Mouse (Mus musculus): ENCODE results near the gene Vash2. TPM values are rescaled to one million over a fixed set of nuclear protein-coding genes. Genes with fewer than 3 reads are reported as not detected.
"Not testable (repeated sequence)": the region's sequence is repeated elsewhere in the genome, so short reads cannot be mapped to it uniquely, and the experiment has no call there.

Vash2 gene
- polyA plus RNA-seq, 1 experiment from 2014 or later, result 65.5 TPM

DNA sequence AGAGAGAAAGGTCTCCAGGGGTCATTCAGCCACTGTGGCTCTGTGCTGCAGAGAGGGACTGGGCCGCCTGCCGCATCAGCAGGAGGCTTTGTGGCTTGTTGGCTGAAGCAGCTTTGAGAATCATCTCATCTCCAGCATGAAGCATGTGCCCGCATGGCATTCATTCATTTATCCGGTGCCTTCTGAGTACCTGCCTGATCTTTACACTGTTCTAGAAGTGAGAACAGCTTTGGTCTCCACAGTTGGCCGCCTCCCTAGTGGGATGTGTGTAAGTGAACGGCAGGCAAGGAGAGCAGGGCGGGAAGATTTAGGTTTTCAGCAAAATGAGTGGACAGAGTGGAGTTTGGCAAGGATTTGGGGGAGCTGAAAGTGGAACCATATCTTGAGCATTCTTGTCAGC is 39.3 kb downstream of the Vash2 start:
- no peak overlapping the region for H3K4me3 ChIP-seq (replicated peaks)
- no peak overlapping the region for H3K9ac ChIP-seq
- ATAC-seq (ENCODE audit: low FRiP score), result no peak
- no peaks in the 10 kb centered on the region for H3K9me3 ChIP-seq
- no peaks in the 10 kb centered on the region for H3K27me3 ChIP-seq
- no peak overlapping the region for H3K27ac ChIP-seq
- peaks cover 79% of the 10 kb centered on the region for H3K36me3 ChIP-seq (replicated peaks)
- H3K4me1 ChIP-seq, result no peaks in the 10 kb centered on the region
- no peak overlapping the region for H3K4me2 ChIP-seq
- WGBS, result 87% methylated on average over 7 of the region's 7 CpGs

DNA sequence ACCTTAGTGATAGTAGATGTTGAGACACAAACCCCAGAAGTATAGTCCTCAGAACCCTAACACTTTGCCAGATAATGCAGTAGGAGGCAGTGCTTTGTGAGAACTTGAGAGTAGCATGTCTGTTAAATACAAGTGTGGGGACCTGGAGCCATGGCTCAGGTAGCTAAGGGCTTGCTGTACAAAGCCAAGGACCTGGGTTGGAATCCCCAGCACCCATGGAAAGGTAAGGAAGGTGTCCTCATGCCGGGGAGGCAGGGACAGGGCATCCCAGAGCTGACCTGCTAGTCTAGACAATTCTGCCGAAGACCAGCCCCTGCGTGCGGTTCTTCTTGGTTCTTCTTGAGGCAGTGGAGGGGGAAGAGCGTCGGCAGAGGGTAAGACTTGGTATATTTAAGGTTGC is 48.9 kb downstream of the Vash2 start:
- H3K4me2 ChIP-seq, result no peak overlapping the region

DNA sequence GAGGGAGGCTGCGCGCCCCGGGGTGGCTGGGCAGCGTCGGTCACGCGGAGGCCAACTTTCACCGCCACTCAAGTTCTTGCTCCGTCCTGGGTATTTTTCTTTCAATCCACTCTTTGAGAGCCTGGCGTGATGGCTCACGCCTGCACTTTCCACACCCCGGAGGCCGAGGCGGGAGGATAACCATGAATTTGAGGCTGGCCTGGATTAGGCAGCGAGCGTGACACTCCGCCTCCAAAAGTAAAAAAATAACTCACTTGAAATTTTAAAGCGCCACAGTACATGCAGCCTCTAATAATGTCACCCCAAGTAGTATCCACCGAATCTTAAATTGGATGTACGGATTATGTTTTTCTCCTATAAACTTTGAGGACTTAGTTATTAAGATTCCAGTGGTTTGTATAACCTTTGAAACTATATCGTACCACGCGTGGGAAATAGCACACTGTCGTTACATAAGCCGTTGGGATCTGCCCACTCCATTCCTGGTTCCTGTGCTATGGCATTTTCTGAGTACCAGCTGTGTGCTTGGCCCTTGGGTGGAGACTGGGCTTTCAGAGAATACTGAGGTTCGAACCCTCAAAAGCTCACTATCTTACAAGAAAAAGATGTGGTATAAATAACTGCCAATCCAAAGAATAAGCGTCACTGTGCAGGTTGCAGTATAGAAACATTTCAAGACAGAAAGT is 49.9 kb downstream of the Vash2 start:
- peak overlapping the region; percentile 87 for H3K9ac ChIP-seq
- peaks cover 11% of the 10 kb centered on the region for H3K36me3 ChIP-seq (replicated peaks)
- no peaks in the 10 kb centered on the region for H3K27me3 ChIP-seq
- WGBS, result 9% methylated on average over 27 of the region's 27 CpGs
- H3K27ac ChIP-seq, result peak overlapping the region; percentile 99
- H3K9me3 ChIP-seq, result no peaks in the 10 kb centered on the region
- peak overlapping the region; percentile 75 for H3K4me3 ChIP-seq (replicated peaks)
- H3K4me1 ChIP-seq, result peaks cover 18% of the 10 kb centered on the region
- peak overlapping the region; percentile 78 for H3K4me2 ChIP-seq
- no peak for ATAC-seq (ENCODE audit: low FRiP score)

More for the DNA sequence above, 48.9 kb downstream of the Vash2 start:
- Histone ChIP-seq H3K9ac (no peak overlapping the region), H3K36me3 (replicated peaks) (peaks cover 20% of the 10 kb centered on the region), H3K27ac (no peak overlapping the region), H3K27me3 (no peaks in the 10 kb centered on the region), H3K9me3 (no peaks in the 10 kb centered on the region), H3K4me3 (replicated peaks) (no peak overlapping the region), H3K4me1 (peaks cover 18% of the 10 kb centered on the region)
- ATAC-seq (ENCODE audit: low FRiP score), result no peak
- WGBS, result 94% methylated on average over 6 of the region's 6 CpGs

DNA sequence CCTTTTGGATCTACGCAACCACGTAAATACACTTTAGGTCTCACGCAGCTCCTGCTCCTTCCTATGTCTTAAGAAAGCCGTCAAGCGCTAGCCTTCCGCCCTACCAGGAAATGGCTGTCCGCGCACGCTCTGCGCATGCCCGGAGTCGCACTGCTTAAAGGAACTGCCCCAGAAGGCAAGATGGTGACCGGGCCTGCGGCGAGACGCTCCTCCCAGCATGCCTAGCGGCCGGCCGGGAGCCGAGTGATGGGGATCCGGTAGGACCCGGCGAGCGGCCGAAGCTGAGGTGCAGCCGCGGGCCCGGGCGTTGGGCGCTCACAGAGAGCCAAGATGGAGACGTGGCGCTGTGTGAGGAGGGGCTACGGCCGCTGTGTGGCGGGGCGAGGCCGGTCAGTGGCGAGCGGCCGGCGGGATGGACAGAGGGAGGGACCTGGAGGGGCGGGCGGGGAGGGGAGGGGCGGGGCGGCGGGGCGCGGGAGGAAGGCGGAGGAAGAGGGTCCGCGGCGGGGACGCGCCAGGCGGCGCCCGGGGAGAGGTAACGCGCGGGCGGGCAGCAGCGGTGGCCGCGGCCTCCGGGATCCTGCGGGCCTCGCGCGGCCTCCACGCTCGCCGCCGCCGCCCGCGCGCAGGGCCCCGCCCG is 50.6 kb downstream of the Vash2 start:
- H3K4me2 ChIP-seq, result peak overlapping the region; percentile 78
- H3K4me1 ChIP-seq, result peaks cover 18% of the 10 kb centered on the region
- 0 out of 2 replicates have a peak, but pooled peaks cover 5% of the 10 kb centered on the region for H3K36me3 ChIP-seq (replicated peaks)
- peak overlapping the region; percentile 87 for H3K9ac ChIP-seq
- peak; percentile 97 for ATAC-seq (ENCODE audit: low FRiP score)
- peak overlapping the region; percentile 99 for H3K27ac ChIP-seq
- H3K27me3 ChIP-seq, result no peaks in the 10 kb centered on the region
- H3K4me3 ChIP-seq (replicated peaks), result peak overlapping the region; percentile 75
- under 1% methylated on average over 40 of the region's 79 CpGs for WGBS
- no peaks in the 10 kb centered on the region for H3K9me3 ChIP-seq

DNA sequence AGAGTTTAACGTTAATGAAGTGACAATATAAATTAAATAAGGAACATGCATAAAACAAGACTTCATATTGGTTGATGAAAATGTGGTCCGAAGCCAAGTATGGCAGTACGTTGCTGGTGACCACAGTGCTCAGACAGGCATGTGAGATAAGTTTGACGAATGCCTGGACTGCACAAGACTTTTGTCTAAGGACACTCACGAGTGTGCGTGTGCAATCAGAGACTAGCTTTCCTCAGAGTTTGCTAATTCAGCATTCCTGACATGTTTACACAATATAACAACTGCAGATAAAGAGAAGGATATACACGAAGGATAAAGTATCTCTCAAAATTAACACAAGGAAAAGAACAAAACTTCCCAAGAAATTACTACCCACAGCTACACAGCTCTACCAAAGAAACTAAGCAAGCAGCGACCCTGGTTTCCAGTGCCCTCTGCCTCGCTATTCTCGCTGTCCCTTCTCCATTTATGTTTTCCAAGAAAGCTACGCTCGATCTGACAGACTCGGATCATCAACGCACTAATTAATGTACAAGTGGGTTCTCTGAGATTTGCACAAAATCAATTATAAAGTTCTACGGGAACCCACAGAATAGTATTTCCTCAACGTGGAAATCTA is 51.2 kb downstream of the Vash2 start:
- 0 out of 2 replicates have a peak, but pooled peaks cover 2% of the 10 kb centered on the region for H3K36me3 ChIP-seq (replicated peaks)
- WGBS, result 26% methylated on average over 16 of the region's 16 CpGs
- H3K4me1 ChIP-seq, result peaks cover 18% of the 10 kb centered on the region
- peak overlapping the region; percentile 87 for H3K9ac ChIP-seq
- peak overlapping the region; percentile 78 for H3K4me2 ChIP-seq
- no peaks in the 10 kb centered on the region for H3K9me3 ChIP-seq
- H3K27ac ChIP-seq, result peak overlapping the region; percentile 99
- H3K27me3 ChIP-seq, result no peaks in the 10 kb centered on the region
- peak overlapping the region; percentile 75 for H3K4me3 ChIP-seq (replicated peaks)
- ATAC-seq (ENCODE audit: low FRiP score), result peak; percentile 44

DNA sequence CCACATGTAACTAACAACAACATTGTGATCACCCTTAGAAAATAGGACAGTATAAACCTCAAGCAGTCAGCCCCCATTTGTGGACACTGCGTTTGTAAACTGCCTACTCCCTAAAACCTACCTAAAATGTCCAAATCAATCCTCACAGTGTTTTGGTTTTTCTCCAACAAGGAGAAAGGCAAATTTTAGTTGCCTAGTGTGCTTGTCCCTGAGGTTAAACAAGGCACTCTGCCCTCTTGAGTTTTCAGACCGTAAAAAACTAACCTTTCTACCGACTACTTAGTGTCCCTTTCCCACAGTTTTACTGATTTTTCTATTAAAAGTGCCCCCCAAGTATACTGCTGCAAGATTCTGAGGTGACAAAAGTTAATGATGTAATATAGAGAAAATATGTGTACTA is 51.8 kb downstream of the Vash2 start:
- Histone ChIP-seq H3K4me3 (replicated peaks) (no peak overlapping the region), H3K4me2 (peak overlapping the region; percentile 78), H3K27me3 (no peaks in the 10 kb centered on the region), H3K27ac (no peak overlapping the region), H3K9ac (no peak overlapping the region), H3K36me3 (replicated peaks) (no peaks in the 10 kb centered on the region), H3K4me1 (peaks cover 18% of the 10 kb centered on the region), H3K9me3 (no peaks in the 10 kb centered on the region)
- 95% methylated on average over 3 of the region's 3 CpGs for WGBS
- no peak for ATAC-seq (ENCODE audit: low FRiP score)

DNA sequence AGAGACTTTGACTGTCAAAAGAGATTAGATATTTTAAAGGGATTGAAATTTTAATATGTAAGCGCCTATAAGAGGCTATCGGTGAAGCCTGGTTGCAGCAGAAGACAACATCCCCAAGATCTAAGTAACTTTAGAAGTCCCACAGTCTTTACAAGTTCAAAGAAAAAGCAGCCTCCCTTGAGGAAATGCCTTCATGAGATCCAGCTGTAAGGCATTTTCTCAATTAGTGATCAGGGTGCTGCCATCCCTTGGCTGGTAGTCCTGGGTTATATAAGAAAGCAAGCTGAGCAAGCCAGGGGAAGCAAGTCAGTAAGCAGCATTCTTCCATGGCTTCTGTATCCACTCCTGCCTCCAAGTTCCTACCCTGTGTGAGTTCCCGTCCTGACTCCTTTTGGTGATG is 54.3 kb downstream of the Vash2 start, which contains the start of gene Angel2:
Gene Angel2 (plus strand): TSS at position 301 of the 400 bp plus-strand sequence.
- H3K27me3 ChIP-seq; H3K27ac ChIP-seq; H3K4me2 ChIP-seq; H3K36me3 ChIP-seq (replicated peaks); H3K4me3 ChIP-seq (replicated peaks); H3K9ac ChIP-seq; H3K9me3 ChIP-seq; ATAC-seq (ENCODE audit: low FRiP score): not testable (repeated sequence)
- WGBS, result 84% methylated on average over 3 of the region's 3 CpGs
- H3K4me1 ChIP-seq, result peaks cover 14% of the 10 kb centered on the region

DNA sequence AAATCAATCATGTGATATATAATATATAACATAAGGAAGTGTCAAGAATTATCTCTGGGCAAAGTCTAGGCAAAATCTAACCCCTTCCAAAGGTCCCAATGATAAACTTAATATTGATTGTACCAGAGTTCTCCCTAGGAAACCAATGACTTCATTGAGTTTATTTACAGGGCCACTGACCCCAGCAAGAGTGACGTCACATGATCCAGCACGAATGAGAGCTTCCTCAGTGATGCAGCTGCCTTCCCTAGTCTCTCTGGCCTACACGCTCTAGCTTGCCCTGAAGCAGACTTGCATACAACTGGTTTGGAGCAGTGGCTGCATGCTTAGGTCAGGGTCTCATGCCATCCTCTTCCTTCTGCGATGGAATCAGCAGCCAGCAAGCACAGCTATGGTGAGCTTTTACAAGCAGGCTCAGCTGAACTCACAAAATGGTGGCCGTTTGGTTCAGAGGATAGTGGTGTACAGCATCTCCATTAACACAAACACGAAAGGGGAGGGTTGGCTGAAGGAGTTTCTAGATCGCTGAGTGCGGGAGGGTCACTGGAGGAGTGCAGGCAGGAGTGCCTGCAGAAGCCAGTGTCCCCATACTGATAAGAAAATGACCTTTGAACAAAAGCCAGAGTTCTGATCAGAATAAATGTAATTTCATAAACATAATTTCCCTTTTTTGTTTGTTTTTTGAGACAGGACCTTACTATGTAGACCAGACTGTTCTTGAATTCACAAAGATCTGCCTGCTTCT is 59.2 kb downstream of the Vash2 start:
- Histone ChIP-seq H3K27me3 (peaks cover 4% of the 10 kb centered on the region; the same call in 1 of the 2 replicates), H3K4me3 (replicated peaks) (no peak overlapping the region), H3K4me2 (no peak overlapping the region), H3K9ac (no peak overlapping the region), H3K36me3 (replicated peaks) (no peaks in the 10 kb centered on the region), H3K9me3 (no peaks in the 10 kb centered on the region), H3K4me1 (no peaks in the 10 kb centered on the region), H3K27ac (no peak overlapping the region)
- ATAC-seq (ENCODE audit: low FRiP score), result no peak
- 75% methylated on average over 8 of the region's 8 CpGs for WGBS

DNA sequence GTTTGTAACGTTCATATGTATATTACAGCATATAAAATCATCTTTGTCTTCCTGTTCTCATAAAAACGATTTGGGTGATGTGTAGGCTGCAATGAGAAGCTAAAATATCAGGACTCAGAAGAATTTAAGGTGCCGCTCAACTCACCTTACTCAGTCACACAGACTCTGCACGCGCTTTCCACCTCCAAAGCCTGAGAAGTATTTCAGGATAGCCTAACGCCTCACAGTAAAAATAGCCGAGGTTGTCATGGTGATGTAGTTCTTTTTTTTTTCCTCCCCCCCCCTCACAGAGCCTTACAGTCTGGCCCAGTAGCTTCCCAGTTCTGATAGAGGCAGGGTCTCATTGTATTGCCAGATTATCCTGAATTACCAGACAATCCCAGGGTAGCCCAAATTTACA is 60.2 kb downstream of the Vash2 start:
- Histone ChIP-seq H3K4me3 (replicated peaks) (no peak overlapping the region), H3K9me3 (no peaks in the 10 kb centered on the region), H3K9ac (no peak overlapping the region), H3K4me1 (no peaks in the 10 kb centered on the region), H3K36me3 (replicated peaks) (no peaks in the 10 kb centered on the region), H3K27me3 (peaks cover 4% of the 10 kb centered on the region; the same call in 1 of the 2 replicates), H3K4me2 (no peak overlapping the region), H3K27ac (no peak overlapping the region)
- ATAC-seq (ENCODE audit: low FRiP score), result no peak
- 71% methylated on average over 7 of the region's 7 CpGs for WGBS

DNA sequence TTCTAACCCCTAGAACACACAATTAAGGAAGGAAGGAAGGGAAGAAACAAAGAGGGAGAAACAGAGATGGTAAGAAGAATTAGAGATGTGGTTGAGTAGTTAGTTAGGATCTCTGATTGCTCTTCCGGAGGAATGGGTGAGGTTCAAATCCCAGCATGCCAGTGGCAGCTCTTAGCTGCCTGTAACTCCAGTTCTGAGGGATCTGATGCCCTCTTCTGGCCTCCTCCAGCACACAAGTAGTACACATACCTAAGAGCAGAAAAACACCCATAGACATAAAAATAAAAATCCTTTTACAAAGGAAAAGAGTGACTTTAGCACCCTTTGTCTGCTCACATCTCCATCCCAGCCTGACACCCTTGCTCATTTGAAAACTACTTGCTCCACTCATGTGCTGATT is 66.5 kb downstream of the Vash2 start:
- ATAC-seq (ENCODE audit: low FRiP score), result no peak
- no peaks in the 10 kb centered on the region for H3K9me3 ChIP-seq
- peak overlapping the region; percentile 90; the same call in 1 of the 2 replicates for H3K4me2 ChIP-seq
- no peak overlapping the region for H3K9ac ChIP-seq
- H3K4me1 ChIP-seq, result peaks cover 16% of the 10 kb centered on the region
- no peaks in the 10 kb centered on the region for H3K27me3 ChIP-seq
- H3K4me3 ChIP-seq (replicated peaks), result no peak overlapping the region
- WGBS, result 39% methylated on average over 1 of the region's 1 CpGs
- H3K27ac ChIP-seq, result no peak overlapping the region
- H3K36me3 ChIP-seq (replicated peaks), result no peaks in the 10 kb centered on the region

DNA sequence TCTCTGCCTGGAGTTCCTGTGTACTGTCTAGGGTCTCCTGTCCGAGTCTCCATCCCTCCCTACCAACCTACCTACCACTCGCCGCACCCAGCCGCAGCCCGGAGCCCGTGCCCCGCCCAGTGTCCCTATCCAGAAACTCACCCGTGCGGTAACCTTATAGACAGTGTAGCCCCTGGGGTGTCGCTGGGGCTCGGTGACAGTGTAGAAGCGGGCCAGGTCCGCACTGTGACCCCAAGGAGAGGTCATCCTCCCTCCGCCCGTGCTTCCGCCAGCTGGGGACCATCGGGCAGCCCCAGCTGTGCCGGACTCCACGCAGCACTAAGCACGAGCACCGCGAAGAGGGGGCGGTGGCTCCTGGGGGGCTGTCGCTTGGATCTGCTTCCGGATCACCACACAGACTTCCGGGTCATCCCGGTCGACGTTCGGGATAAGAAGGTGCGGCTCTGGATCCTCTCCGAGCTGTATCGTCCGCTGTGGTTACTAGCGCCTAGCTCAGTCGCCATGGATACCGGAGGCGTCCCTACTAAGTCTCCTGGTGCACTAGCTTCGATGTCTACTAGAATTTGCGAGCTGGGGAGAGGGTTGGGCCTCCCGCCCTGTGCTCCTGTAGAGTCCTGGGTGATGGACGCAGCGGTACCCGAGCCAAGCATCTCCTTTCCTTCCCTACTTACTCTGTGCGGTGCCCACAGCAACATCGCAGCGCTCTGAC is 67.5 kb downstream of the Vash2 start, which contains the start of gene Rps6kc1:
Gene Rps6kc1 (minus strand): TSS at position 356 of the 709 bp plus-strand sequence.
- Histone ChIP-seq H3K27ac (peak within 1 kb of the TSS; percentile 56; the same call in 1 of the 2 replicates), H3K4me2 (peak within 1 kb of the TSS; percentile 90), H3K9me3 (no peaks in the 10 kb centered on the region), H3K27me3 (no peaks in the 10 kb centered on the region), H3K36me3 (replicated peaks) (no peaks in the 10 kb centered on the region), H3K4me1 (peaks cover 16% of the 10 kb centered on the region), H3K9ac (peak within 1 kb of the TSS; percentile 87), H3K4me3 (replicated peaks) (peak within 1 kb of the TSS; percentile 81)
- WGBS, result under 1% methylated on average over 47 of the region's 47 CpGs
- peak; percentile 94 for ATAC-seq (ENCODE audit: low FRiP score)

Measured in forebrain, embryonic 12.5 days (tissue).